Mouse (Mus musculus) erythroid progenitor cell, adult 5-6 weeks (primary cell): ENCODE results near the gene Insyn1. TPM values are rescaled to one million over a fixed set of nuclear protein-coding genes. Genes with fewer than 3 reads are reported as not detected.

ENCODE experiments used
- ATAC-seq: replicated peaks from 2 replicates; pipeline ENCODE4 v1.8.0; 2016; ENCODE audit warnings: moderate number of reproducible peaks, mild to moderate bottlenecking, moderate TSS enrichment, inconsistent platforms; ENCODE audit not compliant: poor library complexity, low FRiP score, severe bottlenecking
- total RNA-seq, 2 experiments: library from RNA; stranded (forward) in 1 of 2; stranded (reverse) in 1 of 2; fragments of 150-400 nt in 1 of 2; fragments of 186-747, 209-891 nt in 1 of 2; gene quantifications; 2 replicates each; pipeline versions ENCODE4 v1.2.3 to v1.2.4; 2015 to 2017; ENCODE audit warnings: low replicate concordance in 2 of 2

Gene Insyn1
- total RNA-seq, 2 experiments from 2014 or later: not detected

GRCm38 (mm10) chr9:58473211-58473815, 15.1 kb upstream of the Insyn1 start:
- no peak for ATAC-seq

DNA sequence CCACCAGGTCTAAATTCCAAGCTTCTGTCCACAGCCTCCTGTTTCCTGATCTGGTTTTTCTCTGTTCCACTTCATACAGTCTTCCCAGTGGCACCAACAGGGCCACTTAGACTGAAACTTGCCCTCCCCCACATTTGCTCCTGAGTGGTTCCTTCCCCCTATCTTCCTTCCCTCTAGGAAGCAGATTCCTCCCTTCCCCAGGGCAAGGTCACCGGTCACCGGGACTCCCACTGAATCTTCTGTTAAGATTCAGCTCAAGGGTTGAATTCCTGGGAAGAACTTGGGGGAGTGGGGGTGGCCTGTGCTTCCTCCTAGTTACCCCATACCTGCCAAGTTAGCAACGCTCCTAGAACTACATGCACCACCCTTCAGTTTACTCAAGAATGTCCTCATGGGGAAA, 1.3 kb upstream of the Insyn1 start:
- no peak for ATAC-seq

DNA sequence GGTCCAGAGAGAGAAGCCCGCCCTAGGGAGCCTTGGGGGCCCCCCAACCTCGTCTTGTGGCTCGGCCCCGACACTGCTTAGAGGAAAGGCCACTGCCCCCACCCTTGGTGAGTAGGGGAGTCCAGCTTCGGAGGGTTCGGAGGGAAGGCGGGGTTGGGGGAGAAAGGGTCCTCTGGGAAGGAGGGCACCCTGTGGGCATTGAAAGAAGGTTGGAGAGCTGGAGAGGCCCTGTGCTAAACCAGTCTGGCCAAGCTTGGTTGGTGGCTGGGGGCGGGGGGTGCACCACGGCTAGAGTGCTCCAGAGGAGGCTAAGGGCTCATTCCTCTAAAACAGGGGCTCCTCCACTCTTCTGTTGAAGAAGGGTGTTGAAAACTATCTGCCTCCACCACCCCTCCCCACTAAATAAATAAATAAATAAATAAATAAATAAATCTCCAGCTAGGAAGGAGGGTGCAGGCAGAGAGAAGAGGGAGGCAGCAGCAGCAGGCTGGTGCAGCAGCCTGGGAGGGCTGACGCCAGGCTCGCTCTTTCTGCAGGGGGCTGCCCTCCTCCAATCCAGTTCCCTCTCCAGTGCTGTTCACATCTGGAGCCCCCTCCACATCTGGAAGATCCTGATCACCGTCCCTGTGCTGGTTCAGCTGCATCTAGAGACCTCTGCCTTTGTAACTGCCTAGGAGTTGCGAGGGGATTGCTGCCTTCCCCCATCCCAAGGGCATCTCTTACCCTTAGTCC, 896 bp downstream of the Insyn1 start:
- ATAC-seq: no peak

DNA sequence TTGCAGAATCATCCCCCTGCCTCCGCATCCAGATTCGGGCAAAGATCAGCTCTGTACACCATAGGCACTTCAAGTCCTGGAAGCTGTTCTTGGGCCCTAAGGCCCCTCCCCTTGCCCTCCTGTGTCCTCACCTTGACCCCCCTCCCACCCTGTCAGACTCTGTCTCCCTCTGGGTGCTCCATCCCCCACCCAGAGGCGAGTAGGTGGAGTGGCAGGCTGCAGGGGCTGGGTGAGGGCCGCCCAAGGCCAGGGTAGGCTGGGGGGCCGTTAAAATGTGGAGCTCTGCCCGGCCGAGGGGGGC, 1.4 kb downstream of the Insyn1 start:
- ATAC-seq: no peak

DNA sequence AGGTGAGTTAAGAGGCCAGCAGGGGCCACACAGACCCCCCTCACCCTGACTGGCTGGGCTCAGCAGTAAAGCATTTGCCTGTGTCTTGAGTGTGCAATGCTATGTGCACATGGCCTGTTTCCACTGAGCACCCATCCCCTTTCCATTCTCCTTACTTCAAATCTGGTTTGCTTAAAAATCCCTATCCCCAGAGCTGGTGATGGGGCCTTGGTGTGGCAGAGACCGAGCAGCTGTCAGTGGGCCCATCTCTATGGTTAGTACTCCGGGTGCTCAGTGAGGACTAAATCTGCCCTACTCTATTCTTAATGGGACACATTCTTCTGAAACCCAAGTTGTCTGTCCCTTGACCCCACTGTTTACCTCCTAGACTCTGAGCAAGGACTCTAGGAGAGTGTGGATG, 2.0 kb downstream of the Insyn1 start:
- no peak for ATAC-seq

DNA sequence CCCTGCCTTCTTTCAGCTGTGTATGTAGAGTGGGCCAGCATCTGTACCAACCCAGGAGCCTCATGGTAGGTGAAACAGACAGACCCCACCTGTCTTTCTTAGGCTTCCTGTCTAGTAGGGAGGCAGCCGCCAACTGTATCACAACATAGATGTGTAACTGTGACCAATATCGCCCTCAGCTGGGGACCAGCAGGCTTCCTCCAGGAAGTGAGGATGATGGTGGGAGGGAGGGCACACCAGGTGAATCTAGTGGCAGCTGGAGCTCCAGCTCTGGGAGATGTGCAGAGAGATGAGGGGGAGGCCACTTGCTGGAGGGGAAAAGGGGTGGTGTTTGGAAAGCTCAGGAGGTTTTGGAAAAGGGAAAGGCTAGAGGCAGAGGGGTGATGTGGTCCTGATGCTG, 6.6 kb downstream of the Insyn1 start:
- no peak for ATAC-seq

GRCm38 (mm10) chr9:58496470-58497182, 8.2 kb downstream of the Insyn1 start:
- ATAC-seq: no peak

- ATAC-seq: no peak
Observed at GRCm38 (mm10) chr9:58497942-58498341, 9.5 kb downstream of the Insyn1 start.

DNA sequence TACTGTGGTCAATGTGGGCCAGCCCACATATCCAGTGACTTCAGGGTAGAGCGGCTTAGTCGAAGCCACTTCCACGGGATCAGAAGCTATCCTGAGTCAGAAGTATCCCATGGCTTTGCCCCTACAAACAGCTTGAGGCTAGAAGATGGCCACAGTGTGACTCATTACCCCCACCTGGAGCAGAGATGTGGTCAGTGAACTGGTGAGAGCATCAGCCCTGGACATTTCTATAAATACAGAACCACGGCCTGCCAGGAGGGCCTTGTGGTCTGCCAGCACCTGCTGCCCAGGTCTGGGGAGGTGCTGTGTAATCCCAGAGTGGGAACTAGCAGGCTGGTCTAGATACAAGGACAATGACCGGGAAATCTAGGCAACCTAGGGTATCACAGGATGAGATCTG, 12.5 kb downstream of the Insyn1 start:
- no peak for ATAC-seq

- ATAC-seq: no peak
Observed at GRCm38 (mm10) chr9:58507216-58508005, 19.0 kb downstream of the Insyn1 start.

GRCm38 (mm10) chr9:58510452-58510851, 22.0 kb downstream of the Insyn1 start:
- no peak for ATAC-seq

DNA sequence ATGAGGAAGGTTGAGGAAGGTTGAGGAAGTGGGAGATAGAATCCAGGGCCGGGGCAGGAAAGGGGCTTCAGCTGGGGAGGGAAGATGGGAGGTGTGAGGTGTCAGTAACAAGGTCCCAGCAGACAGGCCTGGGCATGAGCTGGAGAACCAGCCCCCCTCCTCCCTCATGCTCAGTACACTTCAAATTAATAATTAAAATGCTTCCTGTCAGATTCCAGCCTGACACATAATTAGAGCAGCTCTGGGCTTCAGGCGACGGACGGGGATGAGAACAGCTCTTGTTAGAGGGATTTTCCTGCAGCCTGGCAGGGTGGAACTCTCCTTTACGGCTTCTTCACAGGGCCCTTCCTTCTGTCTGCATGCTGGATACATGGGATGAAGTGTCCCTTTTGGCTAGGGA, 25.3 kb downstream of the Insyn1 start:
- ATAC-seq: no peak

DNA sequence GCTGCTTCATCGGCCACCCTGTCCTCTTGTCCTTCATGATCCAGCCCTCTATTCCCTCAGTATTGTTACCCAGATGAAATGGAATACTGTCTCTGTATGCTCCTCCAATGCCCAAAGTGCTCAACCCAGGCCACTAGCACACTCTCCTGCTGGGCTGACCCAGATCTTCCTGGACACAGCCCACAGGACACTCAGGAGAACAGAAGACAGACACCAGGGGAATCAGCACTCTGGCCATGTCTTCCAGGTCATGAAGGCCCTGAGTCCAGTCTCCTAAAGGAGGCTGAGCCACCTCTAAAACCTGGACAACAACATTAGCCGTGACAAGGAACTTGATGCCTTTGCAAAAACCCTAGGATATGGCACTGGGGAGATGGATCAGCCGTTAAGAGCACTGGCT, 28.1 kb downstream of the Insyn1 start:
- no peak for ATAC-seq

DNA sequence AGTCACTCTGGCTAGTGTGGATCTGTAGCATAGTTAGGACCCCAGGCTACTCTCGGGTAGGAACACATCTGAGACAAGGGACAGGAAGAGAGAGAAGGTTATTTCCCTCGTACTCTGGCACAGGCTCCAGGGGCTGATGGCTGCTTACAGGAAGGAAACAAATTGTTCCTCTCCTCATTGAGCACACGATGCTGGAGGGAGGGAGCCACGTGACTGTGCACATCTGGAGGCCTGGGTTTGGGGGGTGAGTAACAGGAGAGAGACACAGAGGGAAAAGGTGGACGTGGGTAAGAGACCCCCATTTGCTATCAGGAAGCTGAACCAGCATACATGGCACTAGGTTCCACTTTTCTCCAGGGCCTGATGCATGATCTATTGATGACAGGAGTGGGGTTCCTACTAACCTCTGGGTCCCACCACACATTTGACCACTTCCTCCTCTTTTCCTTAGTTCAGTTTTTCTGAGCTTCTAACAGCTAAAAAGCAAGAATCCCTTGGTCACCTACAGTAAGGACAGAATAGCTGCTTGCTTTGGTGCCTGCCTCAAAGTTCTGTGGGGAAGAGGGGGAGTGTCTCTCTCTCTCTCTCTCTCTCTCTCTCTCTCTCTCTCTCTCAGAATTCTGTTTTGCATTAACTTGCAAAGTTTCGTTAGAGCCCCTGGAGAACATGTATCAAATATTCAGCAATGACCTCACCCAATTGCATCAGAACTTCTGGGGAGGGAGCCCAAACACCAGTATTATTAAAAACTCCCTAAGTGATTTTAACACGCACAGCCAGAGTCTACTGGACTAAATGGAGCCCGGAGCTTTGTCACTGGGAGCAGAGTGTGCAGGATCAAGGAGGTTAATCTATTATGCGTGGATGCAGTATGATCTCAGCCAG, 29.7 kb downstream of the Insyn1 start:
- ATAC-seq: no peak

DNA sequence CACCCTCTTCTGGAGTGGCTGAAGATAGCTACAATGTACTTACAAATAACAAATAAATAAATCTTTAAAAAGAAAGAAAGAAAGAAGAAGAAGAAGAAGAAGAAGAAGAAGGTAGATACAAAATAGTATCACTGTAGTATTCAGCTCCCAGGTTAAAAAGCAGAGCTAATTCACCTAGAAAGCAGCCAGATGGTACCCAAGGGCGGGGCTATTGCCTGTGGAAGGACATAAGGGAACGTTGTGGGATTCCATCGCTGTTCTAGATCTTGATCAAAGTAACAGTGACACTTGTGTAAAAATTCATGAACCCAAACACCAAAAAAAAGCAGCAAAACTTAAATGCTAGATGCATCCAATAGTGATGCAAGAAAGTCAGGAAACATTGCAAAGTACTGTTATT, 31.6 kb downstream of the Insyn1 start:
- no peak for ATAC-seq

GRCm38 (mm10) chr9:58520816-58521581, 32.6 kb downstream of the Insyn1 start:
- ATAC-seq: no peak

GRCm38 (mm10) chr9:58521883-58522423, 33.5 kb downstream of the Insyn1 start:
- ATAC-seq: no peak

DNA sequence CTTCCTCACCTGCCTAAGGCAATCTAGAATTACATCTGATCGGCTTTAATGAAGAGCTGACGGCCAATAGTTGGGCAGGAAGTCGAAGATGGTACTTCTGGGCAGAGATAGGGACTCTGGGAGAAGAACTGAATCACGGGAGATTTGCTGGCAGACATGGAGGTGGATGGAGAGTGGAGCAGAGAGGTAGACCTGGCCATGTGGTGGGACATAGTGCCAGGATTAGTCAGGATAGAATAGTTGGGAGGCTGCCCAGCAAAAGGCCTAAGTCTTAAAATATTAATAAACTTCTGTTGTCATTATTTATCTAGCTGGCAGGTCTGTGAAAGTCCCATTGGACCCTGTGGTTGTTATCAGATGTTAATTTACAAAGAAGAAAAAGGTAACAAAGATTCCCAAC, 36.7 kb downstream of the Insyn1 start:
- ATAC-seq: no peak

GRCm38 (mm10) chr9:58527841-58528240, 39.4 kb downstream of the Insyn1 start:
- no peak for ATAC-seq
